Mouse (Mus musculus): ENCODE measurements at regions not wholly inside any gene's neighbourhood (a gene's known extent, or its start where the extent isn't known, plus 50 kb on each side); places are given as distances from the start of the nearest gene placed in this dataset.
A peak's percentile ranks its signal among the peaks of the same experiment; 100 is the strongest.

- no peak overlapping the region for H3K9ac ChIP-seq
- H3K27ac ChIP-seq, result no peak overlapping the region
- 75% methylated on average over 1 of the region's 1 CpGs for WGBS
- H3K4me2 ChIP-seq, result no peak overlapping the region
- no peak for ATAC-seq (ENCODE audit: low FRiP score)
- no peak overlapping the region for H3K4me3 ChIP-seq (replicated peaks)
- 0 out of 2 replicates have a peak, but pooled peaks cover 4% of the 10 kb centered on the region for H3K27me3 ChIP-seq
- peaks cover 12% of the 10 kb centered on the region for H3K4me1 ChIP-seq
- H3K9me3 ChIP-seq, result no peaks in the 10 kb centered on the region
- H3K36me3 ChIP-seq (replicated peaks), result no peaks in the 10 kb centered on the region
These were observed 503.3 kb downstream of the Tmem132b start for GRCm38 (mm10) chr5:126034846-126035245.

GRCm38 (mm10) chr5:126036686-126037085, 505.1 kb downstream of the Tmem132b start:
- H3K27ac ChIP-seq, result peak overlapping the region; percentile 50; the same call in 1 of the 2 replicates
- no peak overlapping the region for H3K4me3 ChIP-seq (replicated peaks)
- peaks cover 12% of the 10 kb centered on the region for H3K4me1 ChIP-seq
- H3K9ac ChIP-seq, result no peak overlapping the region
- H3K9me3 ChIP-seq, result no peaks in the 10 kb centered on the region
- no peak overlapping the region for H3K4me2 ChIP-seq
- H3K27me3 ChIP-seq, result peaks cover 4% of the 10 kb centered on the region; the same call in 1 of the 2 replicates
- H3K36me3 ChIP-seq (replicated peaks), result no peaks in the 10 kb centered on the region
- peak; percentile 23; the same call in 1 of the 2 replicates for ATAC-seq (ENCODE audit: low FRiP score)
- WGBS, result 0% methylated on average over 1 of the region's 1 CpGs

- Histone ChIP-seq H3K4me3 (replicated peaks) (no peak overlapping the region), H3K9ac (no peak overlapping the region), H3K27ac (no peak overlapping the region), H3K36me3 (replicated peaks) (no peaks in the 10 kb centered on the region), H3K27me3 (no peaks in the 10 kb centered on the region; the same call in 1 of the 2 replicates), H3K4me1 (no peaks in the 10 kb centered on the region), H3K9me3 (peaks cover 3% of the 10 kb centered on the region; the same call in 1 of the 2 replicates), H3K4me2 (no peak overlapping the region)
- no peak for ATAC-seq (ENCODE audit: low FRiP score)
- 85% methylated on average over 3 of the region's 3 CpGs for WGBS
These were observed 514.2 kb downstream of the Tmem132b start for GRCm38 (mm10) chr5:126045761-126046160.

GRCm38 (mm10) chr5:126063644-126064043, 532.1 kb downstream of the Tmem132b start:
- no peaks in the 10 kb centered on the region for H3K36me3 ChIP-seq (replicated peaks)

GRCm38 (mm10) chr5:126079281-126079838, 547.8 kb downstream of the Tmem132b start:
- H3K9ac ChIP-seq, result no peak overlapping the region
- peak overlapping the region; percentile 38; the same call in 1 of the 2 replicates for H3K27ac ChIP-seq

More at GRCm38 (mm10) chr5:126063644-126064043, 532.1 kb downstream of the Tmem132b start:
- ATAC-seq (ENCODE audit: low FRiP score), result no peak
- H3K4me3 ChIP-seq (replicated peaks), result no peak overlapping the region
- no peaks in the 10 kb centered on the region for H3K4me1 ChIP-seq
- H3K27me3 ChIP-seq, result no peaks in the 10 kb centered on the region
- H3K9ac ChIP-seq, result no peak overlapping the region
- H3K27ac ChIP-seq, result no peak overlapping the region
- 0 out of 2 replicates have a peak, but pooled peaks cover 2% of the 10 kb centered on the region for H3K9me3 ChIP-seq
- no peak overlapping the region for H3K4me2 ChIP-seq

GRCm38 (mm10) chr5:126088251-126088914, 556.8 kb downstream of the Tmem132b start:
- Histone ChIP-seq H3K4me2 (no peak overlapping the region), H3K36me3 (replicated peaks) (no peaks in the 10 kb centered on the region), H3K27me3 (no peaks in the 10 kb centered on the region), H3K4me1 (peaks cover 18% of the 10 kb centered on the region; the same call in 1 of the 2 replicates), H3K9ac (no peak overlapping the region), H3K9me3 (no peaks in the 10 kb centered on the region), H3K27ac (no peak overlapping the region), H3K4me3 (replicated peaks) (no peak overlapping the region)
- WGBS, result 49% methylated on average over 4 of the region's 4 CpGs
- no peak for ATAC-seq (ENCODE audit: low FRiP score)

More at GRCm38 (mm10) chr5:126079281-126079838, 547.8 kb downstream of the Tmem132b start:
- no peak; the same call in 1 of the 2 replicates for ATAC-seq (ENCODE audit: low FRiP score)
- Histone ChIP-seq H3K4me3 (replicated peaks) (no peak overlapping the region), H3K36me3 (replicated peaks) (no peaks in the 10 kb centered on the region), H3K4me1 (peaks cover 11% of the 10 kb centered on the region), H3K27me3 (no peaks in the 10 kb centered on the region), H3K4me2 (no peak overlapping the region), H3K9me3 (0 out of 2 replicates have a peak, but pooled peaks cover 3% of the 10 kb centered on the region)
- WGBS, result 13% methylated on average over 7 of the region's 7 CpGs

GRCm38 (mm10) chr5:126093196-126093595, 561.6 kb downstream of the Tmem132b start:
- whole genome bisulfite sequencing, result 85% methylated on average over 5 of the region's 5 CpGs
- Histone ChIP-seq H3K36me3 (replicated peaks) (no peaks in the 10 kb centered on the region), H3K9ac (no peak overlapping the region), H3K4me3 (replicated peaks) (no peak overlapping the region), H3K4me2 (no peak overlapping the region), H3K27ac (no peak overlapping the region), H3K4me1 (peaks cover 16% of the 10 kb centered on the region; the same call in 1 of the 2 replicates), H3K9me3 (no peaks in the 10 kb centered on the region), H3K27me3 (no peaks in the 10 kb centered on the region)
- no peak for ATAC-seq (ENCODE audit: low FRiP score)

GRCm38 (mm10) chr5:126096616-126097261, 565.2 kb downstream of the Tmem132b start:
- Histone ChIP-seq H3K4me3 (replicated peaks) (no peak overlapping the region), H3K27me3 (no peaks in the 10 kb centered on the region), H3K9me3 (no peaks in the 10 kb centered on the region), H3K4me2 (no peak overlapping the region), H3K9ac (no peak overlapping the region), H3K27ac (no peak overlapping the region), H3K36me3 (replicated peaks) (no peaks in the 10 kb centered on the region), H3K4me1 (peaks cover 8% of the 10 kb centered on the region; the same call in 1 of the 2 replicates)
- ATAC-seq (ENCODE audit: low FRiP score), result no peak
- WGBS, result 71% methylated on average over 6 of the region's 6 CpGs

GRCm38 (mm10) chr5:126097262-126097628, 565.7 kb downstream of the Tmem132b start:
- no peak for ATAC-seq (ENCODE audit: low FRiP score)

GRCm38 (mm10) chr5:126098433-126098832, 566.9 kb downstream of the Tmem132b start:
- H3K27me3 ChIP-seq, result no peaks in the 10 kb centered on the region
- H3K4me1 ChIP-seq, result no peaks in the 10 kb centered on the region
- H3K4me2 ChIP-seq, result no peak overlapping the region
- no peak overlapping the region for H3K4me3 ChIP-seq (replicated peaks)
- no peak for ATAC-seq (ENCODE audit: low FRiP score)
- no peak overlapping the region for H3K9ac ChIP-seq
- no peaks in the 10 kb centered on the region for H3K36me3 ChIP-seq (replicated peaks)
- H3K9me3 ChIP-seq, result no peaks in the 10 kb centered on the region
- 82% methylated on average over 7 of the region's 7 CpGs for WGBS
- no peak overlapping the region for H3K27ac ChIP-seq

More at GRCm38 (mm10) chr5:126097262-126097628, 565.7 kb downstream of the Tmem132b start:
- Histone ChIP-seq H3K4me1 (peaks cover 3% of the 10 kb centered on the region; the same call in 1 of the 2 replicates), H3K4me3 (replicated peaks) (no peak overlapping the region), H3K27ac (no peak overlapping the region), H3K27me3 (no peaks in the 10 kb centered on the region), H3K9me3 (no peaks in the 10 kb centered on the region), H3K9ac (no peak overlapping the region), H3K4me2 (no peak overlapping the region), H3K36me3 (replicated peaks) (no peaks in the 10 kb centered on the region)

- Histone ChIP-seq H3K4me1 (peaks cover 1% of the 10 kb centered on the region; the same call in 1 of the 2 replicates), H3K9me3 (no peaks in the 10 kb centered on the region), H3K27me3 (no peaks in the 10 kb centered on the region), H3K9ac (no peak overlapping the region), H3K4me3 (replicated peaks) (no peak overlapping the region), H3K36me3 (replicated peaks) (no peaks in the 10 kb centered on the region), H3K4me2 (no peak overlapping the region), H3K27ac (no peak overlapping the region)
- WGBS, result 90% methylated on average over 8 of the region's 8 CpGs
- no peak for ATAC-seq (ENCODE audit: low FRiP score)
These were observed 568.4 kb downstream of the Tmem132b start for GRCm38 (mm10) chr5:126099931-126100330.

- Histone ChIP-seq H3K4me1 (peaks cover 3% of the 10 kb centered on the region; the same call in 1 of the 2 replicates), H3K4me3 (replicated peaks) (no peak overlapping the region), H3K9me3 (no peaks in the 10 kb centered on the region), H3K36me3 (replicated peaks) (no peaks in the 10 kb centered on the region), H3K27me3 (no peaks in the 10 kb centered on the region), H3K9ac (no peak overlapping the region), H3K4me2 (no peak overlapping the region), H3K27ac (no peak overlapping the region)
- WGBS, result 86% methylated on average over 5 of the region's 5 CpGs
- ATAC-seq (ENCODE audit: low FRiP score), result no peak
These were observed 572.9 kb downstream of the Tmem132b start for GRCm38 (mm10) chr5:126104464-126104863.

Data from forebrain, embryonic 12.5 days (tissue).